Mouse (Mus musculus) urinary bladder, postnatal 10 days (tissue): ENCODE results near the gene Tmem239.
"Not testable (repeated sequence)": the region's sequence is repeated elsewhere in the genome, so short reads cannot be mapped to it uniquely, and the experiment has no call there.

ENCODE experiments used
- DNase-seq: peaks from one replicate; pipeline ENCODE4 v3.0.0; 2022; ENCODE audit warnings: low spot score

The Tmem239 gene

DNA sequence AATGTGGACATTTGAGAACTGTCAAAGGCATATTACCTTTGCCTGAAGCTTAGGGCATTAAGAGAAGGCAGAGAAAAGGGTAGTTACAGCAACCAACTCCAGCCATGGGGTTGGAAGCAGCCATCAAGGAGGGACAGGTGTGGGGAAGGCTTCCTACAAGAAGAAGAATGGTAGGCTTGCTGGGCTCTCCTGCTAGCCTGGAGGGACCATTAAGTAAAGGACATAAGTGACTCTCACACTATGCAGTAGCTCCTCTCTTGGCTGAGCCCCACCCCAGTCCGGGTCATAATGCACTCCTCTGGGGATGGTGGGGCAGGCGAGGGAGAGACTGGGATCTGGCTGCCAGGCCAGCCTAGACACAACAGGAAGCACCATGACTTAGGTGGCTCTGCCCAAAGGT lies at the start of gene Tmem239:
Gene Tmem239, plus strand, starts transcription at position 301 of the 400 bp plus-strand sequence.
- no peak for DNase-seq

GRCm38 (mm10) chr2:130357551-130357950 lies 48.7 kb upstream of the Tmem239 start:
- no peak for DNase-seq

GRCm38 (mm10) chr2:130358852-130359251 lies 47.4 kb upstream of the Tmem239 start:
- no peak for DNase-seq

- no peak for DNase-seq
Measured at GRCm38 (mm10) chr2:130362511-130363026, 43.7 kb upstream of the Tmem239 start.

DNA sequence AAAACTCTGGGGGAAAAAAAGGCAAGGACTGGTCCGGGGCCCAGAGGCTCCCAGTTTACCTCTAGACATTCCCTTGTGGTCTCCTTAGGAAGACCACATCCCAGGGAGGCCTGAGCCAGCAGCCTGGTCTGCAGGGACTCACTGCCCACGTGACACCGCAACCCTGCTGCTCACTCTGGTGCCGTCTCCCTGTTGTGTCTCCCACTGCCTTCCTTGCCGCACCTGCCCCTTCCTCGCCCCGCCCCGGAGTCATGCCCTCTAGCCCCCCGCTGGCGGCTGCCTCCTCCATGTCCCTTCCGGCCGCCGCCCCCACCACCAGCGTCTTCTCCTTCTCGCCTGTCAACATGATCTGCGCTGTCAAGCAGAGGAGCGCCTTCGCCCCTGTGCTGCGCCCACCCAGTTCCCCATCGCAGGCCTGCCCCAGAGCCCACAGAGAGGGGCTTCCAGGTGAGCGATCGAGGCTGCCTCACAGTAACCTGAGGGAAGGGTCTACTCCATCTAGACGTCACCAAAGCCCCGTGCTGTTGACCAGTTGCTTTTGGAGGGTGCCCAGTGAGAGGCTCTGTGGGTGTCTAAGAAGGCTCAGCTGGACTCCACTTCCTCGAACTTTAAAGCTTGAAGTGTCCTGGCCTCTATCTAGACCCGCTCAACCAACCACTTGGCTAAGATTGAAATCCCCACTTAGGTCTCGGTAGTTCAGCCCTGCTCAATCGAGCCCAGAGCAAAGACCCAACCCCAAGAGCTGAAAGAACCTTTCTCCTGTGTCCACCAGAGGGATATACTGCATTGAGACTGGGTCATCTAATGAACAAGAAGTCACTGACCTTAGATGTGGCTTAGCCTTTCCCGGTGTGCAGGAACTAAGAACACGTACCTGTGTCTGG lies 40.8 kb upstream of the Tmem239 start:
- no peak for DNase-seq

- DNase-seq, result no peak
Measured at GRCm38 (mm10) chr2:130367386-130367785, 38.9 kb upstream of the Tmem239 start.

DNA sequence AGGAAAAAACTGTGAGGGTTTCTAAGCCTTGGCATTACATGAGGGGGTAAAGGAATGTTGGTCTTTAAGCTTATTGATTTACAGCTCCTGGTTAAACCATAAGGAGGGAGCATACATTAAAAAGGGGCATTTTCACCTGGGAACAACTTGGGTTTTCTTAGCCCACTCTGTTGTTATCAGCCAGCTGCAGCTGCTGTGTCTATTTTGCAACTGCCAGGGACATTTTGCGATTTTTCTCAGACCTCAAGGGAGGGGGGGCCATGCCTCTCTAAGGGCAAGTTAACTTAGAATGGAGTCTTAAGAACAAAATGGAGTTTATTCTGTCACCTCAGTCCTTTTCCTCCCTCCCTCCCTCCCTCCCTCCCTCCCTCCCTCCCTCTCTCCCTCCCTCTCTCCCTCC lies 33.3 kb upstream of the Tmem239 start:
- DNase-seq, result not testable (repeated sequence)

GRCm38 (mm10) chr2:130374951-130375350 lies 31.3 kb upstream of the Tmem239 start:
- no peak for DNase-seq

DNA sequence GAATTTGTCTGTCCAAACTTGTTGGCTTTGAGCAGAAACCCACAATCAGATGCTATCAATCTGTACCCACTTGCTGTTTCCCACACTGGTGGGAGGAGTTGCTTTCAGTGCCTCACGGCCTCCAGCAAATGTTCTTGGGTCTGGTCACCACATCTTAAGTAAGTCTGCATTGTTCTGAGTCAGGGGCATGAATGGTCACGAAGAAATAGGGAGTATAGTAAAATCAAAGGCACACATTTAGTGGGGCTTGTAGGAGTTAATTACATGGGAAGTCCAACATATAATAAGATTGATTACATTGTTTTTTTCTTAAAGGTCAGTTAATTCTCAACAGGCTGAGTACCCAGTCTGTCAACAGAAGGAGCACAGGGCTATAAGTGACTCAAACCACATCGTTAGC lies 23.1 kb upstream of the Tmem239 start:
- DNase-seq, result no peak

- no peak for DNase-seq
Measured at GRCm38 (mm10) chr2:130383895-130384294, 22.4 kb upstream of the Tmem239 start.

DNA sequence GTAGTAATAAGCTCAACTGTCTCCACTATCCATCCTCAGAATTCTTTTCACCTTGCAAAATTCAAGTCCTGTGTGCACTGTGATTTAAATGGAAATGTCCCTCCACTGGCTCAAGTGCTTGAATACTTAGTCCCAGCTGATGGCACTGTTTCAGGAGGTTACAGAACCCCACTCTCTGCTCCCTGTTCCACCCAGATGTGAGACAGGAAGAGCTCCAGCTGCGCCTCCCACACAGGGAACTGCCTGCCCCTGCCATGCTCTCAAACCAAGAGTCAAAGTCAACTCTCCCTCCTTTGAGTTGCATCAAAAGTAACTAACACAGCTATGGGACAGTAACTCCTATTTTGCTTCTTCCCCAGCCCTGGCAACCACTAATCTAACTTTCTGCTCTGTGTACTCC lies 20.1 kb upstream of the Tmem239 start:
- no peak for DNase-seq

DNA sequence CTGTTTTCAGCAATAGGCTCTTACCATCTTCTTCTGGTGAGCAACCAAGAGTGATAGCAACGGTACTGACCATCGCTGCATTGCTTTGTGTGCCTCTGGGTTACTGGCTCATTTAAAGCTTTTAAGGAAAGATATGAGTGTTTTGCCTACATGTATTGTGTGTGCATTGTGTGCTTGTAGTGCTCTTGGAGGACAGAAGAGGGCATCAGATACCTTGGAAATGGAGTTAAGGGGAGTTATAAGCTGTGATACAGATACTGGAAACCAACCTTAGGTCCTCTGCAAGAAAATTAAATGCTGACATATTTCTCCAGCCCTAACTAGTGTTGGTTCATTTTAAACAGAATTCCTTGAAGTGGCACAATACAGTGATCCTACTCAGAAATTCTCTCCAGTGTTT lies 17.5 kb upstream of the Tmem239 start:
- DNase-seq, result no peak

DNA sequence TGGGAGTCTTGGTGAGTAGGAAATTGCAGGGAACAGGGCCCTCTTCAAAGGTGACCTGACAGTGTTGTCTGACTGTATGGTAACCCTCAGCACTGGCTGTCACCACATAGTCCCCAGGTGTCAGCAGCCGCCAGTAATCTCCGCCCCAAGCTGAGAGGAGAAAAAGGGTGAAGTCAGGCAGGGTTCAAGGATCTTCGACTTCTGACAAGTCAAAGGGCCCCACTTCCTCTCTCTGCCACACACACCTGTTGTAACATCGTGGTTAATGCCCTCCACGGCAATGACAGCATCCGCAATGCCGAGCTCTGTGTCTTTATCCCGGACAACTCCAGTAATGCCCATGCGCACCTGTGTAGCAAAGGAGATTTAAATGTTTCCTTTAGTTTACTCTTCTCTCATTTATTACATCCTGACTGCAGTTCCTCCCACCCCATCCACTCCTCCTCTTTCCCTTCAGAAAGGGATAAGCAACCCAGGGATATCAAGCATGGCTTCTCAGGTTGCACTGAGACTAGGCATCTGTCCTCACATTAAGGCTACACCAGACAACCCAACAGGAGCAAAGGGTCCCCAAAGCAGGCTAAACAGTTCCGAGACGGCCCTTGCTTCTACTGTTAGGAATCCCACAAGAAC lies 15.2 kb upstream of the Tmem239 start:
- no peak for DNase-seq

DNA sequence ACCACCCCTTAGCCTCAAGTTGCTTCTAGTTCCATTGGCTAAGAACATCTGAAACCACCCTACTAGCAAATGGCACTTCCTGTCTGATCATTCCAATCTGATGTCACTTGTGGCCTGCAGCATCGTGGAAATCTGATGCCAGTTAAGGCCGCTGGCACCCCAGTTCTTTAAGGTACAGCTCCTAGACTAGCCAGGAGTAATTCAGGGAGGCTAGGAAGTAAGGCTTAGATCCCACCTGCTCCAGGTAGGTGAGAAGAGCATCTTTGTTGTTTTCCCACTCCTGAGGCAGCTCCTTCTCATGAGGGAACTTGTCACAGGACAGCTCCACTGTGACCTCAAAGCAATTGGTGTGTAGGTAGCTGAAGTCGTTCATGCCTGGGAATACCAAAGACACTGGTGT lies 13.4 kb upstream of the Tmem239 start:
- DNase-seq, result no peak

- no peak for DNase-seq
Measured at GRCm38 (mm10) chr2:130395696-130396095, 10.6 kb upstream of the Tmem239 start.

DNA sequence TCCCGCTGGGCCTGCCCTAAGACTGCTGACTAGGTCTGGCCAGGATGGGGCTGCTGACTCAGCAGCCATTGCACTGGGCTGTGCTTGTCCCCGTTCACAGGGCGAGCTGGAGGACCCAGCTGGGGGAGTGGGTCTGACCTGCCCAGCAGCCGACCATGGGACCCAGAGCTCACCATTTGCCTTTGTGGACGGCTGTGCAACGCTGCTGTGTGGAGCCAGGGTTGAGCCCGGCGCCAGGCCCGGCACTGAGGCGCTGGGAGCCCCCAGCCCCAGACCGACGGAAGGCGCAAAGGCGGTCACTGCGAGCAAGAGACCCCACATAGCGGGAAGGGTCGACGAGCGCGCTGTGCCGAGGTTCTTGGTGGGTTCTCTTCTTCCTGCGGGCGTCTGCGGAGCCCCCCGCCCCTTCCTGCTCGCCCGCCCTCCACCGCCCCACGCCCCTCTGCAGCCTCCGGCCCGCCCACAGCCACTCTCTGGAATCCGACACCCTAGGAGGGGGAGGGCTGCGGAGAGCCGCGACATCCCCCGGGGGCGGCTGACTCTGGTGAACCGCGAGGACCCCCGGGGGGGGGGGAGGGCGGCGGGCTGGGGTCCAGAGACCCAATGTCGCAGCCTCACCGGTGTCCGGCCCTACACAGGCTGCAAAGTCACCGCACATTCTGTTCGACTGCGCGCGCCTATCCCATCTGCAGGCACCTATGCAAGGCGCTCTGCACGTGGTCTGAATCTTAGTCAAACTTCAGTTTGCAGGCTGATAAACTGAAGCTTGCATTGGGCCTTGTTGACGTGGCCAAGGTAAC lies 8.9 kb upstream of the Tmem239 start, which contains the start of gene Cpxm1:
Gene Cpxm1, minus strand, starts transcription at position 389 of the 800 bp plus-strand sequence.
- DNase-seq, result no peak

DNA sequence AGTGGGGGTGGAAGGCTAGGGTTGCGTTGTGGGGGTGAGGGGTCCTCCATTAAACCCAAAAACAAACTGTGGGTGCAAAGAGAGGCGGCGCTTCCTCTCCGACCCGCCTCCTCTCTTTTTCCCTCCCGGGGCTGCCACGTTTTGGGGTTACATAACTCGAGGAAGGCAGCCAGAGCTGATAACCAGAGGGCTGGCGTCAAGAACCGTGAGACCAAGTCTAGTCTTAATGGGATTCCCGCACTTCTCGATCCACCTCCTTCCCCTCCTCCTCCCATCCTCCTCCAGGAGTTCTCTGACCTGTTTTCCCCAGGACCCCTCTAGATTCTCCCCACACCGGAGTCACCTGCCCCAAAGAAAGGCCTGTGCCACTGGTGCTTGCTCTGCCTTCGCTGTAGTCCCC lies 8.2 kb upstream of the Tmem239 start:
- DNase-seq, result no peak

- no peak for DNase-seq
Measured at GRCm38 (mm10) chr2:130400046-130400445, 6.2 kb upstream of the Tmem239 start.

GRCm38 (mm10) chr2:130401891-130402290 lies 4.4 kb upstream of the Tmem239 start:
- DNase-seq, result no peak

DNA sequence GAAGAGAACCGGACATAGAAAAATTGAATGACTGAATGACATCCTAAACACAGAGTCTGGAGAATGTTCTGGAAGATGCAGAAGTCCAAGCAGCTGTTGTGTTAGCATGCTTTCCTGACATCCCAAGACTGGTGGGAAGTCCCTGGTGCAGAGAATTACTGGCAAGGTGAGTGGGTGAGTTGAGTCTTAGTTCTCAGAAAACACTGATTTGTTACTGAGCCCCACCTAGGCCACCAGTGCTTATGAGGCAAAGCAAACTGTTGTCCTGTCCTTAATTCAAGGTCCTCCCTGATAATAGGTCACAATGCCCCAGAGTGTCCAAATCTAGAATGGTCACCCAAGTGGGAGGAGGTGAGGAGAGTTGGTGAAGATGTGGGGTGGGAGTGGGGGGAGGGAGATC lies 1.3 kb upstream of the Tmem239 start, which contains the start of the genes Gm28372 and 1700020A23Rik:
Gene Gm28372, plus strand, starts transcription at position 301 of the 400 bp plus-strand sequence.
Gene 1700020A23Rik, plus strand, starts transcription at position 321 of the 400 bp plus-strand sequence.
- DNase-seq, result no peak

- DNase-seq, result no peak
Measured at GRCm38 (mm10) chr2:130408194-130408593, 1.9 kb downstream of the Tmem239 start.
